Mouse (Mus musculus) erythroblast, adult 5-6 weeks (primary cell): ENCODE measurements around the gene Prelid3b. TPM values are rescaled to one million over a fixed set of nuclear protein-coding genes. Genes with fewer than 3 reads are reported as not detected.

Experiments
- ATAC-seq: replicated peaks from 2 replicates; pipeline ENCODE4 v1.8.0; 2016; ENCODE audit warnings: moderate number of reproducible peaks, mild to moderate bottlenecking, moderate TSS enrichment, inconsistent platforms; ENCODE audit not compliant: poor library complexity, low FRiP score, severe bottlenecking
- total RNA-seq, 2 experiments: library from RNA; stranded (forward) in 1 of 2; stranded (reverse) in 1 of 2; fragments of 150-400 nt in 1 of 2; fragments of 200-764, 138-1000 nt in 1 of 2; gene quantifications; 2 replicates each; pipeline versions ENCODE4 v1.2.3 to v1.2.4; 2015 to 2017; ENCODE audit warnings: low replicate concordance in 2 of 2

Prelid3b gene
- total RNA-seq, 2 experiments from 2014 or later = 40.0 to 48.1 TPM

DNA sequence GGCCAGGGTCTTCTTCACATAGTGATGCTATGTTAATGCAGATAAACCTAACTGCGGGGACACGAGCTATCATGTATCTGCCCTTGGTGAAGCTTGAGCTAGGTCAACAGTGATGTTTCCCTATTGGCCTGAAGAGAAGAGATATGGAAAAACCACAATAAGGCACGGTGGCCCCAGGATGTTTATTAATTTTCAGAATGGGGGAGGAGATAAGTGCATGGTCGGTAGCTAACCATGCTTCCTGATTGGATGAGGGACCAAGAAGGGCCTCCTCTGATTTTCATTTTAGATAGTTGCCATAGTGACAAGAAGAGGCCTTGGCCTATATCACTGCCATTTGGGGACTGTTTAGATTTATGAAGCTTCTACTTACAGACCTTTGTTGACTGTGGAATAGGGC, 2.5 kb downstream of the Prelid3b start:
- no peak for ATAC-seq

DNA sequence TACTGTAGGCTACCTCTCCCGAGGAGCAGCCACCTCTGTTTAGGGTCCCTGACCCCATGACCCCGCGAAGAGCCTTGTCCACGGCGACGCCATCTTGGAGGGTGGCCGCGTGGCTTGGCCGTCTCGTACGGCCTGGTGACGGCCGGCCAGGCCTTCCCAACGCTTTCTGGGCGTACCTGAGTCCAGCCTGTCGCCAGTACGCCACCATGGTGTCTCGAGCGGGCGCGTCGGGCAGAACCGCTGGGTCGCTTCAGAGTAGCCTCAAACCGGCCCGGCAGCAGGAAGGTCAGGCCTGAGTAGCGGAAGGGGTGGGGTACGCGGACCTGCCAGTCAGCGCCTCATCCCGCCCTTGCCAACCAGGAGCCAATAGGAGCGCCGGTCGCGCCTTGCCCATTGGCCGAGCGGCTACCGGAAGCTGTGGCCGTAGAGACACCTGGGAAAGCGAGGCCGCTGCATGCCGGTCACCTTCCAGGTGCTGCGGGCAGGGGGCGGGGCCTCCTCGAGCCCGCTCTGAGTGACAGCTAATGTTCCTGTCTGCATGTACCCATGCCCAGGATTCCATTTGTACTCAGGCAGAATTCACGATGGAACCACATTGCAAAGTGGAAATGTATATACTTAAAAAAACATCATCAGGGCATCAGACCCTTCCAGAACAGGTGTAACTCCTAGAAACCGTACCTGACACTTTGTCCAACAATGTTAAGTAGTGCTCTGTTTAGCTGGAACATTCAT, 8.9 kb downstream of the Prelid3b start, which contains the start of gene Atp5e:
Atp5e (minus strand) TSS at position 317 of the 735 bp plus-strand sequence.
- peak; percentile 99 for ATAC-seq

DNA sequence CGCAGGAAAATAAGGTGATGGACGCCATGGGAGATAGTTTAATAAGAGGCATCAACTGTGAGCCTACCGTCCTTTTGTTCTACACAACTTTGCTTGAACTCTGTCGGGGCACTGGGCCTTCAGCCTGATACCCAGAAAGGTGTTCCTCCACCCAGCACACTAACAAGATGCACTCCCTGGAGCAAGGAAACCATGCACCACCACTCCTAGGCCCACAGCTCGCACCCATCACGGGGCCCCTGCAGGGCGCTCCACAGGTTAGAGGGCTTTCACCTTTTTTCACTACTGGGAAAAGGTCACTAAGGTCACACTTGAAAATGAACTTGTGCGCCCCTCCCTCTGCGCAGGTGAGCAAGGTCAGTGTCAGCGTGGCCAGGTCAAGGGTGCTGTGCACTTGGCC, 9.5 kb downstream of the Prelid3b start:
- ATAC-seq = peak; percentile 12

DNA sequence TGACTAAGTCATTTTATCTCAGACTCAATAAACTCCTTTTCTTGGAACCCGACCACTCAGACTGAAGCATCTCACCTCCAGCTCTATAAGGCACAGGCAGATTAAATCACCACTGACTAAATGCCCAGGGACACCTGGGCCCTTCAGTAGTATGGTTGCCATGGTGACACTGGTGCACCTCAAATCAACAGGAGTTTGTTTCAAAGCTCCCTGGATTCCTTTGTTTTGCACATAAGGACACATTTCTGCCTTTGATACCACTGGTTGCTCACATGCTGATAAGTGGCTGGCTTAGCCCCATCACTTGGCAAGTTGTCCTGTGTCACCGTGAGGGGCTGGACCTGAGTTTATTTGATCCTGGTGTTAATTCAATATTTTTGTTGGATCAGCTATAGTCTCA, 13.5 kb downstream of the Prelid3b start:
- ATAC-seq = no peak

DNA sequence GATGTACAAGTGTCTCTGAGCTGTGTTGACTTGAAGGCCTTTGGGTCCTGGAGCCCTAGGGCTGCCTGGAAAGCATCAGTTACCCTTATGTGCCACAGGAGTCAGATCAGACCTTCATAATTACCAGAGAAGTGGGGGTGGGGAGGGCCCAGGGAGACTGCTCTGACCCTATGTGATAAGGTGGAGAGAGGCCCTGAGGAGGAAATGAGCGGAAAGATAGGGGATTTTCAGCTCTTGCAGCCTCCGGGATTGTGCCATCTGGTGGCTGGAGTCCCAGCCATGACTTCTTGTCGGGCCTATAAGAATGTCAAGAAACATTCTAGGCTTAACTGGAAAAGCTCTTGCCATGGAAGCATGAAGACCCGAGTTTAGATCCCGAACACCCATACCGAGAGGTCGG, 19.2 kb downstream of the Prelid3b start:
- peak; percentile 96 for ATAC-seq

DNA sequence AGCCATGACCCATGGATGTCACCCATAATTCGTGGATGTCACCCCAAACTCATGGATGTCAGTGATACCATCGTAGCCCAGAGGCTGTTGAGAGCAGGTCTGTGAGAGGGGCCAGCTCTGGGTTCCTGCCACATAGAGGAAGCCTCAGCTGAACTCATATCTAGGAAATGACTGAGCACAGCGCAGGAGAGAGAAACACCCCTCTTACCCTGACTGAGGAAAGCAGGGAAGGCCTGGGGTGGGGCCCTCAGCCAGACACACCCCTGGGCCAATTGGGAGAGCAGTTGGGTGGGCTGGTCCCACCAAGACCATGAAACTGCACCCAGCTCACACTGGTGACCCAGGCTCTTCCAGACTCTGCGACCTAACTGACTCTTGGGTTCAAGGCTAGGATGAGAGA, 22.5 kb downstream of the Prelid3b start, which contains the start of gene Tubb1:
Tubb1 (plus strand) TSS at position 343 of the 400 bp plus-strand sequence.
- ATAC-seq = no peak

DNA sequence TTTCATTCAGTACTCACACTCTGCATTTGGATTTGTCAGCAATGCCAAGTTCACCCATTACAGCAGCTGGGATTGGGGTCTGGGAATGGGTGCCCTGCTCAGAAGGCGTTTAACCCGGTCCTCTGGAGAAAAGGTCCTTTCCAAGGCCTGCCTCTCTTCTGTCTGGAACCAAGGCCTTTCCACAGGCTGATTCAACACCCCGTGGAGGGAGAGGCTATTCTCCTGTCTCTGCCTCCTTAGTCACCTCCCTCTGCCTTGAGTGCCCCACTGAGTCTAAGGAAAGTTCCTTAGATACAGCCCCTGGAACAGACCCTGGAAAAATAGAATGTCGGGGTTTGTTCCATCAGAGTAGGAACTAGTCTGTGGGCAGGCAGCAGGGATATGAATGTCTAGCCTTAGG, 24.5 kb downstream of the Prelid3b start:
- no peak for ATAC-seq

DNA sequence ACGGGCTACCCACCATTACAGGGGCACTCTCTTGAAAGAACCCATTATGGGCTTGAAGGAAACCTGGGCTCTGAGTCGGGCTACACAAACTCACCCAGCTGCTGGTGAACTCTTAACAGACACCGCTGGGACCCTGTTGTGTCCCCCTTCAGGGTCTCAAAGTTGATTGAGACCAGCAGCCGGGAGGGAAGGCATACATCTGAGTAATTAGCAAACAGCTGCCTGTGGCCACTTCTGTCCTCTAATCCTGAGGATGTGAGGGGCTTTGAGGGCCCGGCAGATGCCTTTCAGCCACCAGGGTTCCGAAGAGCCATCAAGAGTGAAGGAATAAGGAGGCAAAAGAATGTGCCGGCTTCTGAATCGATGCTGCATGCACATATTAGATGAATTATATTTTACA, 26.0 kb downstream of the Prelid3b start:
- no peak for ATAC-seq

DNA sequence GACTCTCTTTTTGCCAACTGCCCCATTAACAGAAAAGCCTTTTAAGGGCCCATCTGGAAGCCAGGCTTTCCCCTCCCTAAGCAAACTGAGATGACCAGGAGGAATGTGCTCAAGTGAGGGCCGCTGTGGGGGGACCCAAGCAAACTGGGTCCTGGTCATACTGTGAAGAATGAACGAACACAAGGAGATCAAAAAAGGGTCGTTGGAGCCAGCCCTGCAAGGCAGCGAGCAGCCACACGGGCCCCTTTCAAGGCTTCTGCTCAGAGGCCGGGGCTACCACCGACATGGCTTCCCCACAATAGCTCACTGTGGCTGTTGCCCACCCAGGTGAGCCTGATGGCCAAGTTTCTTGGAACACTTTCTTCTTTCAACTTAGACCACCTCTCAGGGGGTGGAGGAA, 26.4 kb downstream of the Prelid3b start:
- no peak for ATAC-seq

DNA sequence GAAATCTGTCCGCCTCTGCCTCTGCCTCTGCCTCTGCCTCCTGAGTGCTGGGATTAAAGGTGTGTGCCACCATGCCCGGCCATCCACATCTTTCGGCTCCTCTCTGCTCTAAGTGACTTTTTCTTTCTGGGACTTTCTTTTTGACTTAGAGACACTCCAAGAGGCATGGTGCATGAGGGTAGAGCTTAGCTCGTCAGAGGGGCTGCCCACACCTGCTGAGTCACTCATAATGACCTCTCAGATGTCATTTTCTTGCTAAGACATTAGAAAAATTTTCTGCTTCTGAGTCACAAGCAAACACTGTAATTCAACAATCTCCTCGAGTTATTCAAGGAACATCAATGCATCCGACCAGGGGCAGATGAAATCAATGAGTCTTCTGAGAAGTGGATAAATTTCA, 27.9 kb downstream of the Prelid3b start:
- no peak for ATAC-seq

DNA sequence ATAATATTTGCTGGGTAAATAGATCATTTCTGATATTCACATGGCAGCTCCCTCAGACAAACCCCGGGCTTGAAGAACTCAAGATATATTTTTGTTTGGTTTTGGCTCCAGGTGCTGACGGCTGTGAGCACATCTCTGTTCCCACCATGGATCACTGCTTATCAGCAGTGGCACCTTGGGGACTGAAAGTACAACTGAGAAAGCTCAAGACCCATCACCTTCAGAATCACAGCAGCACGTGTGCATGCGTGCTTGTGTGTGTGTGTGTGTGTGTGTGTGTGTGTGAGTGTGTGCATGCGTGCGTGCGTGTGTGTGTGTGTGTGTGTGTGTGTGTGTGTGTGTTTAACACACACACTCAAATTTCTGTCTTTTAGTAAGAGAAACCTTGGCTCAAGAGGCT, 28.5 kb downstream of the Prelid3b start:
- ATAC-seq = no peak

DNA sequence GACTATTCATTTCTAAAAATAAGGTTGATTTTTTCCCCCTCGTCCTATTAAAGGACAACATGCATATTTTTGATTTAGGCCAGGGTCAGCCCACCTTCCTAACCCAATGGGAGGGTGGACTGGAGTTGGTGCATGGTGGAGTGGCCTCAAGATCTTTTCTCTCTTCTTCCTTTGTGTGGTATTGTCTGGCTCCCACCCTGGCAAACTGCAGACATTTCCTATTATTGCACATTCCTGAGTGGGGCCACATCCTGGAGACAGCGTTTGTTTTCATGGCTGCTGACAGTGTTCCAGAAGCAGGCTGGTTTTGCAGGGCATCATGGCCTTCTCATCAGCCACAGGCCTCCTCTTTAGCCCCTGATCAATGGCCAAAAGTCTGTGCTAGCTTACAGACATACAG, 29.8 kb downstream of the Prelid3b start:
- ATAC-seq = no peak

DNA sequence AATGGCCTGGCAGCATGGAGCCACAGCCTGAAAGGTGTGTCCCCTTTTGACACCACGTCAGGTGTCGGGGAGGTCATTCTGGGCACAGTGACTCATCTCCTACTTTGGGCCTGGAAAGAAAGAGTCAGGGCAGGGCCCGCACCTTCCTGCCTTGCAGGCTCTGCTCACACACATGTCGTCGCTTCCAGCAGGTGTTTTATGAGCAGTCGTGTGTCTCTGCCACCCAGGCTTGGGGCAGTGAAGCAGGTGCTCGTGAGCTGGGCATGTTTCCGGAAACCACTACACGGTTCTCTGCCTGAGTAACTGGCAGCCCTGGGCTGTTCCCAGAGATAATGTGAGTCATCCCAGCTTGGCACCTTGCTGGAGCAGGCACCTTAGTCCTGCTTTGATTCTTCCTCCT, 30.4 kb downstream of the Prelid3b start:
- no peak for ATAC-seq

DNA sequence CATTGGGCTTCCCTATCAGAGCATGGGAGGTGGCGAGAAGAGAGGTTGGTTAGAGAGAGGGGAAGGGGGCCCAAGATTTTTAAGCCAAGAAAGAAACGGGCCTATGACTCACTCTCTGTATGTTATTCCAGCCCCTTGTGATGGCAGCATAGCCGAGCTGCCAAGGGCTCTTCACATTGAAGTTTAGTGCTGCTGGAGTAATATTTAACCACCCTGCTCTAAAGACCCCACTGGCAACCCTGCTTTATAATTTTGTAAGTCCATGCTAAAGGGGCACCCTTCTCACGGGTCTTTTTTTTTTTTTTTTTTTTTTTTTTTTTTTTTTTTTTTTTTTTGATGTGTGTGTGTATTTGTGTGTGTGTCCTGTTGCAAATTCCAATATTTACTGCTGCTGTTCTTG, 31.0 kb downstream of the Prelid3b start:
- ATAC-seq = no peak

DNA sequence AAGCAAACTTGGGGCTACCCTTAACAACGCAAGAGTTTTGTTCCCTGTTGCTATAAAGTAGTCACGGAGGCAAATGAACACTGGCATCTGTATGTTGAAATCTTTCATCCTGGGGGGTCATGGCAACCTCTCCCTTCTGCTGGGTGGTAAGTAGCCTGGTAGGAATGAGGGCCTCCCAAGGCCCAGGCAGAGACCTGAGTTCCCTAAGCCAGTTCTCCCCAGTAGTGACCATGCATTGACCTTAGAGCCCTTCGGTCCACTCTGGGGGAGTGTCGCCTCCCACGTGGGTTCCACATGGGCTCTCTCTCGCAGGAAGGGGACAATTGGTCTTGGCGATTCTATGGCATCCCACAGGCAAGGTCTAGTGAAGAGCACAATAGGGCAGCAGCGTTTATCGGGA, 32.9 kb downstream of the Prelid3b start:
- ATAC-seq = no peak

DNA sequence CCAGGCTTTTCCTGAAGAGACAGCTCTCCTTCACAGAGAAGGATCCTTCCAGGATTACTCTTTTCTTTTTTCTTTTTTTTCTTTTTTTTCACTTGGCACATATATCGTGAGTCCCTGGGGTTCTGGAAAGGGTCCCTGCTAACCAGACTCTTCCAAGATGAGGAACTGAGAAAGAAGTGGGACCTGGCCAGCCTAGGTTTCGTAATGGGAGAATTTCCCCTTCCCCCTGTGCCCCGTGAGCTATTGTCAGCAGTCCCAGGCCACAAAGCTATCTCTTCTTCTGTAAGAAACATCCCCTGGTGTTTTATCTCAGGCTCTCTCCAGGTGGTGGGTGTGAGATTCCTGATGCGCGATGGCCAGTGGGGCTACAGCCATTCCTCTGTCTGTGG, 33.4 kb downstream of the Prelid3b start:
- ATAC-seq = no peak

DNA sequence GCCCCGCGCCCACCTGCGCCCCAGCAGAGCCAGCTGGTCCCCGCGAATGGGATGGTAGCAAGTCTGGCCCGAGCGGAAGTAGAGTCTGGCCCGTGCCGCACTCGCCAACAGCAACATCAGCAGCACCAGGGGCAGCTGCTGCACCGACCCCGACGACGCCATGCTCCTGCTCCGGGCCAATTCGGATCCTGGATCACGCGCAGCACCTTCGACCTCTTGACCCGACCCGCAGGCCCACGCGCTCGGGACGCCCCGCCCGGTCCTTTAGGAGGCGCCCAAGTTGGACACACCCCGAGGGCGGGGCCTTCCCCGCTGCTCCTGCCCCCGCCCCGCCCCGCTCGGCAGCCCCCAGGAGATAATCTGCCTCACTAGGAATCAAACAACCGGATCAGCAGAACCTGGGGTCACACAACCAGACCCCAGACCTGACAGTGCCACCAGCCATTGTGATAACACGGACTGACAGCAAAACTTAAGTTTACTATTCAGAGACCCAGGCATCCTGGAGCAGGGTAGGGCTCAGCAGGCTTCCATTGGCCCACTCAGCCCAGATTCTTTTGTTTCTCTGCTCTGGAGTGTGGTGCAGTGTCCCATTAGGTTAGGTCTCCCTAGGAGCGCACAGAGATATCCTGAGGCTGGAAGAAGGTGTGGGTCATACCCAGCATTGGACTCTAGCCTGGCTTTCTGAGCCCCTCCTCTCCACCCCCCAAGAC, 34.0 kb downstream of the Prelid3b start, which contains the start of gene Ctsz:
Ctsz (minus strand) TSS at position 303 of the 713 bp plus-strand sequence.
- ATAC-seq = peak; percentile 85

DNA sequence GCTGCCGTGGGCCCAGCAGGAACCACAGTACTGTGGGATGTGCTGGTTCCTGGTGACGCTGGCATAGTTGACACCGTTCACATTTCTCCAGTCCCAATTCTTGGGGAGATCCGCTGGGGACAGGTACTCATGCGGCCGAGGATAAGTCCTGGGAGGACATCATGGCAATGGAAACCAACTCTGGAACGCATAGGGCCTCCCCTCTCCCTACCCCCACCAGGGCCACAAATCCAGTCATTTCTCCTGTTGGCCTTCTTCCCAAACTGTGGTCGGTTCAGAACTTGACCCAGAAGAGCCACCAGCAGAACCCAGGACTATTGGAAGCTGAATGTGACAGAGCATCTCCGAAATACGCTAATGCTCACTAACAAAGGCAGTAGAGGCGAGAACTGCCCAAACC, 34.7 kb downstream of the Prelid3b start:
- no peak for ATAC-seq

DNA sequence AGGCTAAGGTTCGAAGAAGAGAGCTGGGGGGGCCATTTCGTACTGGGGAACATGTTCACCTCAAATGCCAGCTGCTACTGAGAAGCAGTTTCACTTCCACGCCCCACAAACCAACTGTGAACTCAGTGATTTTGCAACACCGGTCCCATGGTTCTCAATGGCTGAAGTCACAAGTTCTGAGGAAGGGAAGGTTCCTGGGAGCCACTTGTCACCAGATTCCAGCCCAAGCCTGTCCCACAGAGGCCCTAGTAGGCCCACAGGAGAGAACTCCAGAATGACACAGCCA, 35.2 kb downstream of the Prelid3b start:
- no peak for ATAC-seq

DNA sequence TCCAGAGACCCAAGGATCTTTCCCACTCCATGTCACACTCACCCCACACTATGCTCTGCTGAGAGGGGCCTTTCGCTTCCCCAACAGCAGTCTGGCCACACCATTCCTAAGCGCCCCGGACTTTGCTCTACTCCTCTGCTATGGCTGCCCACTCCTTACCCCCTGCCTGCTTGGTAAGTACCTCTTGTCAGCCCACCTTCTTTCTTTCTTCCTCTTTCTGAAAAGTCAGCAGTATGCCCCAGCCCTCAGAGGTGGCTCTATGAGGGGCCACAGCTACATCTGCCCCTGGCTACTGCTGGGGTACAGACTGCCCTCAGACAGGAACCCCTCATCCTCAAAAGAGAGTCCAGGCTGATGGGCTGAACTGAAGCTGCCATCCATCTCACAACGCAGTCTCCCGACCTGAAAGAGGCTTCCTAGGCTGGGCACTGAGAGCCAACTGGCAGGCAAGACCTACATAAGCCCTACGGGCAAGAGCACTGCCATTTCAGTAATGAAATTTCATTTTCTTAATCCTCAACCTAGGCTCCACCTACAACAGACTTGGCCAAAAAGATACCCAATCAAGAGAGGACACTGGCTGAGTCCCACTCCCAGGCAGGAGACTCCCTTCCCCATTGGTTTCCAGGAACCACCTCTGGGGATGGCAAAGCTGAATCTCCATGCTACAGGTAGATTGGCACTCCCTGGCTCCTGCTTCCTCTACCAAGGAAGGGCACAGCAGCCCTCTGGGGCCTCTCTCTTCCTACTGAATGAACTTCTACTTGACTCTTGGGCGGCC, 35.8 kb downstream of the Prelid3b start:
- no peak for ATAC-seq
